Mouse (Mus musculus) testis, adult 2 months (tissue): ENCODE results near the gene Atp1a1. TPM values are rescaled to one million over a fixed set of nuclear protein-coding genes. Genes with fewer than 3 reads are reported as not detected.

Source experiments
- H3K27ac ChIP-seq: fragments of 200-500 bp; 2 replicates; pipeline ENCODE4 v1.5.1; 2012; ENCODE audit warnings: low read depth, low read length; ENCODE audit not compliant: control insufficient read depth, insufficient read depth
- H3K27me3 ChIP-seq: fragments of 200-500 bp; 2 replicates; pipeline ENCODE4 v1.6.1; 2012; ENCODE audit warnings: mild to moderate bottlenecking, low read length, moderate library complexity; ENCODE audit not compliant: control insufficient read depth, insufficient read depth
- H3K36me3 ChIP-seq: fragments of 200-500 bp; 2 replicates; pipeline ENCODE4 v1.6.1; 2012; ENCODE audit warnings: mild to moderate bottlenecking, low read length; ENCODE audit not compliant: control insufficient read depth, insufficient read depth
- H3K4me1 ChIP-seq: fragments of 200-500 bp; 2 replicates; pipeline ENCODE4 v1.6.1; 2012; ENCODE audit warnings: low read length; ENCODE audit not compliant: control insufficient read depth, insufficient read depth
- H3K4me3 ChIP-seq: fragments of 200-500 bp; 2 replicates; pipeline ENCODE4 v1.5.1; 2012; ENCODE audit warnings: low read depth, mild to moderate bottlenecking, low read length, moderate library complexity, mixed read lengths; ENCODE audit not compliant: control insufficient read depth
- CTCF ChIP-seq: fragments of 200-500 bp; IDR thresholded peaks from 2 replicates; pipeline ENCODE4 v1.5.1; 2012; ENCODE audit warnings: low read depth, mild to moderate bottlenecking, inconsistent platforms, low read length, moderate library complexity; ENCODE audit not compliant: control insufficient read depth, insufficient read depth, insufficient replicate concordance
- POLR2A ChIP-seq: fragments of 200-500 bp; IDR thresholded peaks from 2 replicates; pipeline ENCODE4 v1.6.1; 2012; ENCODE audit warnings: low read depth, mild to moderate bottlenecking, inconsistent platforms, low read length, moderate library complexity; ENCODE audit not compliant: control insufficient read depth
- polyA plus RNA-seq: library from polyadenylated mRNA; depleted of rRNA; stranded (reverse); fragments of >200 nt; gene quantifications from 2 replicates; pipeline ENCODE4 v1.2.3, GENCODE M21; 2012

The Atp1a1 gene
- polyA plus RNA-seq, 1 experiment: 57.0 TPM

DNA sequence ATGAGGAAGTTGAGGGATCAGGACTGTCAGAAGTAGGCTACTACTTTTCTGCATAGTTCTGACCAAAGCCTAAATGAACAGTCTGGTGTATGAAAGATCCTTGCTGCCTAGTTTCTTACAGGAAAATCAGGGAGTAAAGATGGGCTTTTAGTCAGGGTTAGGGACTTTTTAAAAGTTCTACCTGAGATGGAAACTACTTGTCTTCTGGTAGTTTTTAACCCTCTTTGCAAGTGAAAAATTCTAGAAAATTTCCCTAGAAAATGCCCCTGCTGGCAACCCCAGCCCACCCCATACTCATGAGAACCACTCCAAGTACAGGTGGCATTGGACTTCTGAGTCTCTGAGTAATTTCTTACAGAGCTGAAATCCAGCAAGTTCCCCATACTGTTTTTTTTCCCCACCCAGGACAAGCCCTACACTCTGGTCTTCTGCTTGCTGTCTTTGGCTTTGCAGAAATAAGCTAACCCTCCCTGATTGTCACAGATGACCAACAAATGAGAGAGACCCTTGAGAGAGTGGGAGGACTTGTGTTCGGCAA lies 41.2 kb upstream of the Atp1a1 start:
- Histone ChIP-seq H3K4me3 (no peak overlapping the region), H3K27ac (no peak overlapping the region), H3K36me3 (no peaks in the 10 kb centered on the region), H3K4me1 (peaks cover 2% of the 10 kb centered on the region; the same call in 1 of the 2 replicates), H3K27me3 (no peaks in the 10 kb centered on the region)
- TF ChIP-seq CTCF (no peak), POLR2A (no peak)

DNA sequence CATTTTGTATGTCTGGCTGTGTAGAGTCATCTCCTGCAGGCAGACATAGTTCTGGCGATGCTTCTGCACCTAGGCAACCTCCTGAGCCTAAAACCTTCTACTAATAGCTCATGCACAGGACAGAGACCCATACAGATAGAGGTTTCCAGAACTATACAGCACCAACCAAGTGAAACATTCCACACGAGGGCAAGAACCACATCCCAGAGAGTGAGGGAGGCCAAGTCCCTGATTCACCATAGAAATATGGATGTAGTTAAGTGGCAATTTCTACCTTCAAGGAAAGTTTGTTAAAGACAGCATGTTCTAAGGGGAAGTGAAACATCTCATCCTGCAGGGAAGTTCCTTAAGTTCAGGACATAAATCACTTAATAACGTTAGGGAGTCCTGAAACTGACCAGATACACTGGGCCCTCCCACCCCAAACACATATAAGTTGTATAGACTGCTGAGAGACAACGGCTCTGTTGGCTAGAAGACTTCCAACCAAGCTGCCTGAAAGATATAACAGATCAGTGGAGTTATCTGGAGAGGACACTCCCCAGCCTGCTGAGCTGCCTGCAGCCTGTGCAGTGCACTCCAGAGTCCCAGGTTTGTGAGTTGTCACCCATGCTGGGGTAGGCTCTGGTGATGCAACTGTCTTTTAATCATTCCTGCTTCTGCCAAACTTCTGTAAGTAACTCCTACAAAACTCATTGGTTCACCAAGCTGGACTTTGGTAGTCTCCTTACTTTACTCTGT lies 39.7 kb upstream of the Atp1a1 start:
- Histone ChIP-seq H3K27ac (no peak overlapping the region), H3K27me3 (no peaks in the 10 kb centered on the region), H3K4me1 (no peaks in the 10 kb centered on the region), H3K36me3 (no peaks in the 10 kb centered on the region), H3K4me3 (no peak overlapping the region)
- no peak for TF ChIP-seq POLR2A
- no peak for TF ChIP-seq CTCF

DNA sequence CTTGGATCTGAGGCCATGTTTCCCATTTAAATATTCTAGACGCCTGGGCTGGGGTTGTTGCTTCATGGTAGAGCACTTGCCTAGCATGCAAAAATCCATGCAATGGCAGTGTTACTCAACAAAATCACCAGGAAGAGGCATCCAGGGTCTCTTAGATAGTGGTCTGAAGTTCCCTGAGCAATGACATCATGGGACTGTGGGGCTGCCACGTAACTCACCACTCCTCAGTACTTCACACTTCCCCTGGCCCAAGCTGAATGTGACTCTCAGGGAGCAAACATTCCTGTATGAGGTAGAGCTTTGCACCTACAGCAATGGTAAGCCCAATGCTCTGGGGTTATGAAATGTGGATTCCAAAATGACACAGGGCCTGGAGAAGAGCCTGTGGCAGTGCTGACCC lies 38.8 kb upstream of the Atp1a1 start:
- Histone ChIP-seq H3K36me3 (no peaks in the 10 kb centered on the region), H3K27ac (no peak overlapping the region), H3K27me3 (no peaks in the 10 kb centered on the region), H3K4me1 (no peaks in the 10 kb centered on the region), H3K4me3 (no peak overlapping the region)
- TF ChIP-seq POLR2A (no peak), CTCF (no peak)

DNA sequence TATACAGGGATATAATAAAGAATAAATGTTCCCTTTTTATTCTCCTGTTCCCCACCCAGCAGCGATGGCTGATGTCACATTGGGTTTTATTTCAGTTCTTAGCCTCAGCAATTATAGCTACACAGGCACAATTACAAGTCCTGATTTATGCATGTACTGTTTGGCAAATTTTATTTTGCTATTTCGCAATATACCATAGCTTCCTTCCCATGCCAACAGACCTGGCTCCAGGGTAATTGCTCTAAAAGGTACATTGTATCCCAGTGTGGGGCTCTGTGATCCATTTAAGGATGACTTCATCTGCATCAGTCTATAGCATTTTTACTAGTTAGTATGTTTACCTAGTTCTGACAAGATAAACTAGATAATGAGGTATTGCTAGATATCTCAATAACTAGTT lies 33.7 kb upstream of the Atp1a1 start:
- no peaks in the 10 kb centered on the region for H3K27me3 ChIP-seq
- H3K36me3 ChIP-seq: no peaks in the 10 kb centered on the region
- TF ChIP-seq POLR2A (no peak), CTCF (no peak)
- H3K27ac ChIP-seq: no peak overlapping the region
- H3K4me3 ChIP-seq: no peak overlapping the region
- H3K4me1 ChIP-seq: no peaks in the 10 kb centered on the region

DNA sequence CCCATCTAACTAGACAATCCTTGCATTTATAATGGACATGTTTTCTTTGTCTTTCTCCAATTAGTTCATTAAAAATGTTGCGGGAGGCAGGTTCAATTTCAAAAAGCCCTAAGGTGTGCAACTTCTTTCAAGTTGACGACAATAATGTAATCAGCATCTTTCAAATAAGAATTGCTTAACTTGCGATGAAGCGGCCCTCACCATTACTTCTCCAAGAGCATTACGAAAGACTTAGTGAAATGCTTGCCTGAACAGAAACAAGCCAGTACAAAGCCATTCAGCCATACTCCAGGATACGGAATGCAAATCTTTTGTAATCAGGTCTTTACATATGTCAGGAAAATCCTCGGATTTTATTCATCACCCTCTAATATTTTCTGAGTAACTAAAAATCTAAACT lies 32.0 kb upstream of the Atp1a1 start:
- no peak for TF ChIP-seq POLR2A
- TF ChIP-seq CTCF: no peak
- H3K4me3 ChIP-seq: no peak overlapping the region
- no peak overlapping the region for H3K27ac ChIP-seq
- no peaks in the 10 kb centered on the region for H3K4me1 ChIP-seq
- H3K27me3 ChIP-seq: no peaks in the 10 kb centered on the region
- no peaks in the 10 kb centered on the region for H3K36me3 ChIP-seq

DNA sequence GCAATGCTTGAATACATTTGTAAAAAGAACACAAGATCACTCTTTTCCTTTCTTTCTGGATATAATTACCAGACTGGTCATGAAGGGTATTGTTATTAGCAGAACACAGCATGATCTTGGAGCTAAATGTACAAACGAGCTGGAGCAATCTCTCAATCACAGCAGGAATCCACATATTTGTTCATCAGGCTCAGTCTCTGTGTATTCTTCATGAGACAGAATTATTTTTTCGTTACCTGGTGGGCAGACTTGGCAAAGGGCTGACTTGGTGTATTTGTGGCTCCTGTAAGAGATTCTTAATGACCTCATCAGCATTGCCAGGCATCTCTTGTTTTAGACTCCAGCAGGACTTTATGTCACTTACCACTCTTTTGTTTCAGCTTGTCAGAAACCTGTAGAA lies 31.6 kb upstream of the Atp1a1 start:
- TF ChIP-seq CTCF (no peak), POLR2A (no peak)
- Histone ChIP-seq H3K4me1 (no peaks in the 10 kb centered on the region), H3K36me3 (no peaks in the 10 kb centered on the region)

DNA sequence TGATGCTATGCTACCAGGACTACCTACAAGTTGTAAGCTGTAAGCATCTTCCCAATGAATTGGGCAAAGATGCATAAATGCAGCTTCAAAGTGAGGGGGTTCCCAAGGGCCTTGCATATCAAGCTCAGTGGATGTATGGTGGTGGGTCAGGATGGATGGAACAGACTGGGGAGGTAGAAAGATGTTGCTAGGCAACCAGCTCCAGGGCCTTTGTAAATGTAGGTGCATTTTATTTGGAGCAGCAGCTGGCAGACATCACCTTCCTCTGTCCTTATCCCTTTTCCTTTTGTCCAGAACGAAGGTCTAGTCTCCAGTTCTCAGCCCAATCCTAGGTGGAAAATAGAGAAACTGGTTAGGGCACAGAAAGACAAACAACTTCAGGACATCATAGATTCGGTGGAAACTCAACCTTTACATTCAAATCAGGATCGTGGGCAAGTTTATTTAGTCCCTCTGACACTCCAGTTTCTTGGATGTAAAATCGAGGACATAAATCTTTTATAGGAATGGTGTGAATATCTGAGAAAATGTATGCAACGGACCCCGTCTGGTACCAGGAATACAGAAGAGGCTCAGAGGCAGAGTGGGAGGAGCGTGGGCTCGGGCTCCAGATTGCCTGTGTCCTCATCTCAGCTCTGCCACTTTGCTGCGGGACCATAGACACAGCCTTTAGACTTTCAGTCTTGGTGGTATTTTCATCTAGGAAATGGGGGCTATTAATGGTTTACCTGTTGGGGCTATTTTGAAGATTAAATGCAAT lies 29.8 kb upstream of the Atp1a1 start:
- H3K27ac ChIP-seq: no peak overlapping the region
- H3K4me3 ChIP-seq: no peak overlapping the region
- no peaks in the 10 kb centered on the region for H3K27me3 ChIP-seq
- TF ChIP-seq POLR2A (no peak), CTCF (no peak)
- no peaks in the 10 kb centered on the region for H3K36me3 ChIP-seq
- H3K4me1 ChIP-seq: no peaks in the 10 kb centered on the region

More for the DNA sequence above, 31.6 kb upstream of the Atp1a1 start:
- H3K4me3 ChIP-seq: no peak overlapping the region
- H3K27me3 ChIP-seq: no peaks in the 10 kb centered on the region
- no peak overlapping the region for H3K27ac ChIP-seq
